Mouse (Mus musculus) ES-Bruce4 (cell line): Measurements from ENCODE around the gene Slfn4. TPM values are rescaled to one million over a fixed set of nuclear protein-coding genes. Genes with fewer than 3 reads are reported as not detected.
"Not testable (repeated sequence)": the region's sequence is repeated elsewhere in the genome, so short reads cannot be mapped to it uniquely, and the experiment has no call there.

Source experiments
- H3K27ac ChIP-seq: 2 replicates; pipeline ENCODE4 v1.5.1; 2012; ENCODE audit warnings: low read length, inconsistent platforms; ENCODE audit not compliant: insufficient read depth
- H3K27me3 ChIP-seq: 2 replicates; pipeline ENCODE4 v1.6.1; 2012; ENCODE audit warnings: mild to moderate bottlenecking, low read length, inconsistent platforms; ENCODE audit not compliant: control insufficient read depth, poor library complexity, insufficient read depth, severe bottlenecking
- H3K36me3 ChIP-seq: 2 replicates; pipeline ENCODE4 v1.6.1; 2012; ENCODE audit warnings: inconsistent platforms, mild to moderate bottlenecking, low read length, moderate library complexity; ENCODE audit not compliant: control insufficient read depth, poor library complexity, insufficient read depth, severe bottlenecking
- H3K4me1 ChIP-seq: one replicate; pipeline ENCODE4 v1.8.1; 2011; ENCODE audit warnings: low read length; ENCODE audit not compliant: control insufficient read depth, insufficient read depth
- H3K4me3 ChIP-seq: 2 replicates; pipeline ENCODE4 v1.5.1; 2011; ENCODE audit warnings: low read depth, mild to moderate bottlenecking, low read length
- H3K9ac ChIP-seq: 2 replicates; pipeline ENCODE4 v1.6.1; 2012; ENCODE audit warnings: low read depth, mild to moderate bottlenecking, inconsistent platforms; ENCODE audit not compliant: poor library complexity, severe bottlenecking
- H3K9me3 ChIP-seq: replicated peaks from 2 replicates; pipeline ENCODE4 v1.6.1; 2012; ENCODE audit warnings: mild to moderate bottlenecking, low read length, inconsistent platforms; ENCODE audit not compliant: control insufficient read depth, poor library complexity, insufficient read depth, severe bottlenecking
- CTCF ChIP-seq: IDR thresholded peaks from one replicate; pipeline ENCODE4 v1.8.1; 2011; ENCODE audit warnings: low read depth, low read length
- EP300 ChIP-seq: IDR thresholded peaks from 2 replicates; pipeline ENCODE4 v1.6.1; 2011; ENCODE audit warnings: low read depth, low read length; ENCODE audit not compliant: insufficient read depth
- POLR2A ChIP-seq: IDR thresholded peaks from one replicate; pipeline ENCODE4 v1.8.1; 2011; ENCODE audit warnings: low read length; ENCODE audit not compliant: insufficient read depth
- polyA plus RNA-seq: library from polyadenylated mRNA; stranded (reverse); fragments of >200 nt; gene quantifications from 2 replicates; pipeline ENCODE4 v1.2.4, GENCODE M21; 2011; ENCODE audit warnings: low read depth; ENCODE audit not compliant: missing spikeins, insufficient read depth, insufficient read length

Gene Slfn4
- polyA plus RNA-seq, 1 experiment = not detected

DNA sequence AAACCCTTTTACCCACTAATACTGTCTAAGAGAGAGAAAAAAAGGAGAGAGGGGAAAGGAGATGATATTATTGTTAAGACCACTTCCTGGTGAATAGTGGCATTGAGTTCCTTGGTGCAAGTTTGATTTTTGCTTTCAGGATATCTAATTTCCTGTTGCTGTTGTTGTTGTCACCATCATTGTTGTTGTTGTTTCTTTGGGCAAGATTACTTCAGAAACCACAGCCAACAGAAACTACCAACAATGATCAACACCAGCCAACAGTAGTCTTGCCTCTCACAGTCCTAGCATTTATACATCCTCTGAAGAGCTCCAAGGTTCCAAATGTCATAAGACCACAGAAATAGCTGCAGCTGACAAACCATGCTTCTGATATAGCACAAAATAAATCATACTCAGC, 30.0 kb downstream of the Slfn4 start:
- H3K27me3 ChIP-seq = no peaks in the 10 kb centered on the region
- peaks cover 8% of the 10 kb centered on the region; the same call in 1 of the 2 replicates for H3K9me3 ChIP-seq
- no peak overlapping the region for H3K9ac ChIP-seq
- H3K4me3 ChIP-seq = no peak overlapping the region
- H3K4me1 ChIP-seq = no peaks in the 10 kb centered on the region
- TF ChIP-seq EP300 (no peak), POLR2A (no peak), CTCF (no peak)
- H3K36me3 ChIP-seq = no peaks in the 10 kb centered on the region
- H3K27ac ChIP-seq = no peak overlapping the region

DNA sequence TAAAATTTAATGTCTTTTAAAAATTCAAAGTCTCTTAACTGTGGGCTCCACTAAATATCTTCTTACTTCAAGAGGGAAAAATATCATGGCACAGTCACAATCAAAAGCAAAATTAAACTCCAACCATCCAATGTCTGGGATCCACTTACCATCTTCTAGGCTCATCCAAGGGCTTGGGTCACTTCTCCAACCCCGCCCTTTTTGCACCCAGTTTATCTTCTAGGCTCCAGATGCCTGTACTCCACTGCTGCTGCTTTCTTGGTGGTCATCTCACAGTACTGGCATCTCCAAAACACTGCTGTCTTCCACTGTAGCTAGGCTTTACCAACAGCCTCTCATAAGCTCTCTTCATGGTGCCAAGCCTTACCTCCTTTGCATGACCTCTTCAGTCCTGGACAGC, 41.1 kb downstream of the Slfn4 start:
- Histone ChIP-seq H3K36me3 (no peaks in the 10 kb centered on the region), H3K4me1 (no peaks in the 10 kb centered on the region), H3K27me3 (no peaks in the 10 kb centered on the region), H3K9ac (no peak overlapping the region), H3K9me3 (no peaks in the 10 kb centered on the region), H3K27ac (no peak overlapping the region), H3K4me3 (no peak overlapping the region)
- TF ChIP-seq EP300 = no peak
- no peak for TF ChIP-seq POLR2A
- no peak for TF ChIP-seq CTCF

DNA sequence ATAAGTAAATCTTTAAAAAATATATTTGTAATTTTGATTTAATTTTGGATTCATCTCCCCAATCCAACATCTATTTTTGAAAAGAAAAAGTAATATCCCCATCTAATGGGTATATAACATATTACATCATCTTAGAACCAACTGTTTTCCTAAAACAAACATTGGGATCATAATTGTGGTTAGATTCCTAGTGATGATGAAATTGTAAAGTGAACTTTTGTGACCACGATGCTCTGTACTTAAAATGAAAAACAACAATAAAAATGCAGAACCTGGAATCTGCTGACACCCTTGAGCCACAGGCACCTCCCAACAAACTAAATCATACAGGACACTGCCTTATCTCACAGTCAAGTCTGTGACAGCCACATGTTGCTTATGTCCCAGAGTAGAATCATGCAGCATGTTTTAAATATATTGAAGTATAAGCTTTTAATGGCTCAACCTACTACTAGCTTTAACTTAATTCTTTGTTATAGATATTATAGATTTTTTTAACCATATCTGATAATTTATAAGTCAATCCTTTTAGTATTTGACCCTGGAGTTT, 46.4 kb downstream of the Slfn4 start:
- H3K27me3 ChIP-seq = no peaks in the 10 kb centered on the region; the same call in 1 of the 2 replicates
- no peaks in the 10 kb centered on the region for H3K36me3 ChIP-seq
- TF ChIP-seq POLR2A (no peak), EP300 (no peak), CTCF (no peak)
- no peaks in the 10 kb centered on the region for H3K4me1 ChIP-seq
- H3K4me3 ChIP-seq = no peak overlapping the region
- H3K27ac ChIP-seq = no peak overlapping the region
- H3K9me3 ChIP-seq = no peaks in the 10 kb centered on the region
- no peak overlapping the region for H3K9ac ChIP-seq

DNA sequence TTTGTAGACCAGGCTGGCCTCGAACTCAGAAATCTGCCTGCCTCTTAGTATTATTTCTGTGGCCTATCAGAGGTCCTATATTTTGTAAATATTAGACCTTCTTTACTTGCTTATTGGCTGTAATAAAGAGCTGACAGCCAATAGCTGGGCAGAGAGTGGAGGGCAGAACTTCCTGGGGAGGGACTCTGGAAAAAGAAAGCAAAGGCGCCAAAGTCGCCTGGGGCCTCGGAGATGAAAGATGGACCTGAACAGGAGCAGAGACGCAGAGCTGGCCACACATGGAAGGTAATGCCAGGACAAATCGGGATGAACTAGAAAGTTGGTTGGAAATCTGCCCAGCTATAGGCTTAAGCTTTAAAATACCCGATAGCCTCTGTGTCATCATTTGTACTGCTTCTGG, 48.4 kb downstream of the Slfn4 start:
- TF ChIP-seq EP300 (no peak), CTCF (no peak), POLR2A (no peak)
- no peak overlapping the region for H3K9ac ChIP-seq
- H3K27ac ChIP-seq = no peak overlapping the region
- H3K36me3 ChIP-seq = no peaks in the 10 kb centered on the region
- no peaks in the 10 kb centered on the region; the same call in 1 of the 2 replicates for H3K27me3 ChIP-seq
- H3K4me3 ChIP-seq = peak overlapping the region; percentile 45; the same call in 1 of the 2 replicates
- H3K4me1 ChIP-seq = no peaks in the 10 kb centered on the region
- H3K9me3 ChIP-seq = 0 out of 2 replicates have a peak, but pooled peaks cover 2% of the 10 kb centered on the region

DNA sequence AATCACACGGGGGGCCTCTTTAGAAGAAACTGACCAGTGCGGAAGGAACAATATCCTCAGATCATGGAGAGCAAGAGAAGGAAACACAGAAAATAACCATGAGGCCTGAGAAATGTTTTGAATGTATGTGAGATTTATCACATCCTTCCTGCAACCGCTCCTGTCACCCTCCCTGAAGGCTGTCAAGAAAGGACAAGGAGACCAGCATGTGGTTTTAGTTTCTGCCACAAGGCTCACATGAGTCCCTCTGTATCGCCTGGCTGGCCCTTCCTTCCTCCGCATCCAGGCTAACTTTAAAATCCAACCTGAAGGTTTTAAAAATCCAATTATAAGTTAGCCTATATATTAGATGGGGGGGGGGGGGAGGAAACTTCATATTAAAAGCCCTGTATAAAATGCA, 48.8 kb downstream of the Slfn4 start:
- not testable (repeated sequence) for H3K27me3 ChIP-seq, H3K27ac ChIP-seq, H3K4me1 ChIP-seq, H3K36me3 ChIP-seq, H3K9ac ChIP-seq, H3K9me3 ChIP-seq
- peak overlapping the region; percentile 30; the same call in 1 of the 2 replicates for H3K4me3 ChIP-seq

DNA sequence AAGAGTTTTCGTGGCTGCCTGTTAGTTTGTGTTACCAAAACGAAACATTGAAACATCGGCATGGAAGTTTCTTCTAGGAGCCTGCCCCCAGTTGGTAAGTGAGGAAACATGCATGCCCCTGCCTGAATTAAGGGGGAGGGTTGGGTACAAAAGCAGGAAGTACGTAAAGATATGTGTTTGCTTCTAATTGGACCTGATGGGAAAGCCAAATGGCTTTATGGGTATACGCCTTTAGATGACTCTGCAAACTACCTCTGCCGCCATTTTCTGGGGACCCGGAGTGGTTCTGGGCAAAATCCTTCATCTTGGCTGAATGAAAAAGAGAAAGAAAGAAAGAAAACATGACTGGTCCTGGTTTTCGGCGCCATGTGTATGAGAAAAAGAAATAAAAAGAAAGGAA, 49.2 kb downstream of the Slfn4 start:
- H3K4me1 ChIP-seq = no peaks in the 10 kb centered on the region
- peak overlapping the region; percentile 74; the same call in 1 of the 2 replicates for H3K9ac ChIP-seq
- H3K9me3 ChIP-seq = 0 out of 2 replicates have a peak, but pooled peaks cover 2% of the 10 kb centered on the region
- no peaks in the 10 kb centered on the region for H3K36me3 ChIP-seq
- no peaks in the 10 kb centered on the region; the same call in 1 of the 2 replicates for H3K27me3 ChIP-seq
- no peak for TF ChIP-seq EP300
- TF ChIP-seq POLR2A = no peak
- TF ChIP-seq CTCF = no peak
- 0 out of 2 replicates have a peak overlapping the region, but pooled peaks have one; percentile 48 for H3K27ac ChIP-seq
- peak overlapping the region; percentile 72 for H3K4me3 ChIP-seq
